Mouse (Mus musculus) G1E (cell line): ENCODE data around the gene Fam83f.

Experiments
- CTCF ChIP-seq: IDR thresholded peaks from 2 replicates; pipeline ENCODE4 v1.5.1; 2012; ENCODE audit warnings: low read depth, low read length, inconsistent platforms, mixed read lengths
- GATA1 ChIP-seq: IDR thresholded peaks from 2 replicates; pipeline ENCODE4 v1.6.1; 2012; ENCODE audit warnings: borderline replicate concordance, low read length, inconsistent platforms, mixed read lengths
- TAL1 ChIP-seq: conservative IDR thresholded peaks from 2 replicates; pipeline ENCODE4 v1.6.1; 2012; ENCODE audit warnings: low read depth, low read length, inconsistent platforms, mixed read lengths

GRCm38 (mm10) chr15:80711401-80712151 is 39.9 kb downstream of the Fam83f start:
- TF ChIP-seq GATA1 (no peak), TAL1 (no peak), CTCF (no peak)
